Mouse (Mus musculus) CH12.LX (cell line): ENCODE data around the gene Mtfr2.

Experiments
- CTCF ChIP-seq, 2 experiments: IDR thresholded peaks in 1 of 2; conservative IDR thresholded peaks in 1 of 2; 2 replicates each; pipeline ENCODE4 v1.5.1; 2011 to 2012; ENCODE audit warnings: low read depth in 2 of 2, low read length in 2 of 2, improper control_type of control experiment in 1 of 2, inconsistent platforms in 1 of 2, mild to moderate bottlenecking in 1 of 2, moderate library complexity in 1 of 2
- EP300 ChIP-seq: IDR thresholded peaks from 2 replicates; pipeline ENCODE4 v1.6.1; 2011; ENCODE audit warnings: low read length, improper control_type of control experiment
- MAFK ChIP-seq: IDR thresholded peaks from 2 replicates; pipeline ENCODE4 v1.6.1; 2011; ENCODE audit warnings: low read length, improper control_type of control experiment; ENCODE audit not compliant: insufficient replicate concordance
- MAZ ChIP-seq: IDR thresholded peaks from 2 replicates; pipeline ENCODE4 v1.6.1; 2012; ENCODE audit warnings: low read depth, mild to moderate bottlenecking, inconsistent platforms, low read length, improper control_type of control experiment, moderate library complexity
- MXI1 ChIP-seq: IDR thresholded peaks from 2 replicates; pipeline ENCODE4 v1.6.1; 2011; ENCODE audit warnings: mild to moderate bottlenecking, low read depth, low read length, improper control_type of control experiment
- NELFE ChIP-seq: IDR thresholded peaks from 2 replicates; pipeline ENCODE4 v1.6.1; 2011; ENCODE audit warnings: low read depth, low read length, improper control_type of control experiment
- NRF1 ChIP-seq: IDR thresholded peaks from 2 replicates; pipeline ENCODE4 v1.6.1; 2014; ENCODE audit warnings: low read depth, mild to moderate bottlenecking, inconsistent platforms, low read length, improper control_type of control experiment, moderate library complexity
- POLR2A ChIP-seq: IDR thresholded peaks from 2 replicates; pipeline ENCODE4 v1.6.1; 2011; ENCODE audit warnings: low read depth, mild to moderate bottlenecking, improper control_type of control experiment, low read length
- ZC3H11A ChIP-seq: IDR thresholded peaks from 2 replicates; pipeline ENCODE4 v1.6.1; 2012; ENCODE audit warnings: low read depth, mild to moderate bottlenecking, inconsistent platforms, low read length, improper control_type of control experiment

DNA sequence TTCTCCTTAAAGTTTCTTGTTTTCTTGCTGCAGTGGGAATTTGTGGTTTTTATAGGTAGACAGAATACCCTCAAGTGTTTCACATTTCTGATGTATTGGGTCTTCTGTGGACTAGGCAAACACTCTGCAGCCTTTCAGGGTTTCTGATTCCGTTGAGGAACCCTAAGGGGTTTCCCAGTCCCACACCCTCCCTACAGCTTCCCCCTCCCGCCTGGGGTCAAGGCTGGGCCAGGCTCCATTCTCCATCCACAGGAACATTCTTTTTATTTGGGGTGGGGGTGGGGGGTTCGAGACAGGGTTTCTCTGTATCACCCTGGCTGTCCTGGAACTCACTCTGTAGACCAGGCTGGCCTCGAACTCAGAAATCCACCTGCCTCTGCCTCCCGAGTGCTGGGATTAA is 48.5 kb upstream of the Mtfr2 start:
- TF ChIP-seq POLR2A (no peak), CTCF (conservative IDR thresholded peaks at IDR 0.05 in 1 of 2, IDR thresholded peaks at IDR 0.05 in 1 of 2; ENCODE audit: low read depth in 2 of 2, low read length in 2 of 2) (no peak), EP300 (no peak), MXI1 (no peak), NELFE (no peak), MAFK (no peak), NRF1 (no peak), MAZ (no peak), ZC3H11A (no peak)
